Mouse (Mus musculus): ENCODE data around the gene Gdpgp1.

DNA sequence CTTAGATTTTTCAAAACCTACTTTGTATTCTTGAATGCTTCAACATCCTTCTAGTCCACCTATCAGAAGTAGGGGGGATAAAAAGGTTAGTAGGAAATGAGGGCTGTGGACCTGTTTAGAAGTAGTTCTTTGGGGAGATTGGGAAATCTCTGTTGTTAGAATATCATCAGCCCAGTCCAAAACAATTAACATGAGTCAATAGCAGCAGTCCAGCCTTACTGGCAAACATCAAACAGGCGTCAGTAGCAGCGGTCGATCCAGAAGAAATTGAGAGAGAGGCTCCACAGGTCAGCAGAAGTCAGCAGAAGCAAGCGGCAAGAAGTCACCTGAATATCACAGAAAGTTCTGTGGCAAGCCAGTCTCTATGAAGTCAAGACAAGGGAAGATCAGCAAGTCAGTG lies 12.2 kb downstream of the Gdpgp1 start:
- TF ChIP-seq EP300 (IDR thresholded peaks at IDR 0.05; ENCODE audit: insufficient read depth, low read depth, low read length) (no peak), POLR2A (IDR thresholded peaks at IDR 0.05; ENCODE audit: insufficient read depth, low read length) (no peak)
